Mouse (Mus musculus): ENCODE data around the gene Rpl7l1. TPM values are rescaled to one million over a fixed set of nuclear protein-coding genes. Genes with fewer than 3 reads are reported as not detected.
A peak's percentile ranks its signal among the peaks of the same experiment; 100 is the strongest.

Rpl7l1 gene
- polyA plus RNA-seq (2014; fragmentation: Nextera tagmentation; extraction: Ambion mirVana): 149 and 155 TPM in 2 replicates

GRCm38 (mm10) chr17:46782341-46783221, at the start of gene Rpl7l1:
Gene Rpl7l1, minus strand, starts transcription at chr17:46782672.
- H3K9me3 ChIP-seq (ENCODE audit: control insufficient read depth, low read length): no peaks in the 10 kb centered on the region
- H3K4me2 ChIP-seq (replicated peaks; ENCODE audit: low read depth, low read length): peak within 1 kb of the TSS; percentile 58
- peak within 1 kb of the TSS; percentile 80 for H3K9ac ChIP-seq (ENCODE audit: low read depth, low read length)
- 1% methylated on average over 44 of the region's 44 CpGs for WGBS
- peak; percentile 93 for DNase-seq (ENCODE audit: low spot score)
- no peaks in the 10 kb centered on the region for H3K4me1 ChIP-seq (replicated peaks; ENCODE audit: control insufficient read depth, insufficient read depth, low read length)
- peak; percentile 95 for ATAC-seq (ENCODE audit: low FRiP score)
- peak within 1 kb of the TSS; percentile 62 for H3K4me3 ChIP-seq (ENCODE audit: low read depth, low read length)
- peaks cover 7% of the 10 kb centered on the region; the same call in 1 of the 2 replicates for H3K36me3 ChIP-seq (ENCODE audit: control insufficient read depth, insufficient read depth, low read length)
- peak within 1 kb of the TSS; percentile 91 for H3K27ac ChIP-seq (ENCODE audit: low read depth, low read length)
- no peaks in the 10 kb centered on the region for H3K27me3 ChIP-seq (ENCODE audit: control insufficient read depth, insufficient read depth, low read length)

- no peak overlapping the region for H3K4me2 ChIP-seq (replicated peaks; ENCODE audit: low read depth, low read length)
- no peak for ATAC-seq (ENCODE audit: low FRiP score)
- H3K9ac ChIP-seq (ENCODE audit: low read depth, low read length): no peak overlapping the region
- 88% methylated on average over 11 of the region's 11 CpGs for WGBS
- H3K27ac ChIP-seq (ENCODE audit: low read depth, low read length): no peak overlapping the region
- no peak overlapping the region for H3K4me3 ChIP-seq (ENCODE audit: low read depth, low read length)
- no peaks in the 10 kb centered on the region for H3K4me1 ChIP-seq (replicated peaks; ENCODE audit: control insufficient read depth, insufficient read depth, low read length)
- no peaks in the 10 kb centered on the region for H3K27me3 ChIP-seq (ENCODE audit: control insufficient read depth, insufficient read depth, low read length)
- no peak for DNase-seq (ENCODE audit: low spot score)
- H3K9me3 ChIP-seq (ENCODE audit: control insufficient read depth, low read length): no peaks in the 10 kb centered on the region
- H3K36me3 ChIP-seq (ENCODE audit: control insufficient read depth, insufficient read depth, low read length): no peaks in the 10 kb centered on the region
These were observed 47.5 kb upstream of the Rpl7l1 start for GRCm38 (mm10) chr17:46829856-46830535.

GRCm38 (mm10) chr17:46828935-46829334, 46.5 kb upstream of the Rpl7l1 start:
- H3K9me3 ChIP-seq (ENCODE audit: control insufficient read depth, low read length): no peaks in the 10 kb centered on the region
- no peak overlapping the region for H3K4me2 ChIP-seq (replicated peaks; ENCODE audit: low read depth, low read length)
- no peaks in the 10 kb centered on the region for H3K36me3 ChIP-seq (ENCODE audit: control insufficient read depth, insufficient read depth, low read length)
- H3K9ac ChIP-seq (ENCODE audit: low read depth, low read length): no peak overlapping the region
- no peaks in the 10 kb centered on the region for H3K4me1 ChIP-seq (replicated peaks; ENCODE audit: control insufficient read depth, insufficient read depth, low read length)
- no peak for DNase-seq (ENCODE audit: low spot score)
- no peak for ATAC-seq (ENCODE audit: low FRiP score)
- H3K27me3 ChIP-seq (ENCODE audit: control insufficient read depth, insufficient read depth, low read length): no peaks in the 10 kb centered on the region
- H3K27ac ChIP-seq (ENCODE audit: low read depth, low read length): no peak overlapping the region
- H3K4me3 ChIP-seq (ENCODE audit: low read depth, low read length): no peak overlapping the region
- WGBS: 95% methylated on average over 3 of the region's 3 CpGs

GRCm38 (mm10) chr17:46823091-46823490, 40.6 kb upstream of the Rpl7l1 start:
- ATAC-seq (ENCODE audit: low FRiP score) (no peak), DNase-seq (ENCODE audit: low spot score) (no peak)
- 96% methylated on average over 8 of the region's 8 CpGs for WGBS
- no peaks in the 10 kb centered on the region for H3K9me3 ChIP-seq (ENCODE audit: control insufficient read depth, low read length)
- H3K4me1 ChIP-seq (replicated peaks; ENCODE audit: control insufficient read depth, insufficient read depth, low read length): no peaks in the 10 kb centered on the region
- H3K27ac ChIP-seq (ENCODE audit: low read depth, low read length): no peak overlapping the region
- no peaks in the 10 kb centered on the region for H3K36me3 ChIP-seq (ENCODE audit: control insufficient read depth, insufficient read depth, low read length)
- H3K9ac ChIP-seq (ENCODE audit: low read depth, low read length): no peak overlapping the region
- no peak overlapping the region for H3K4me3 ChIP-seq (ENCODE audit: low read depth, low read length)
- H3K27me3 ChIP-seq (ENCODE audit: control insufficient read depth, insufficient read depth, low read length): no peaks in the 10 kb centered on the region
- no peak overlapping the region for H3K4me2 ChIP-seq (replicated peaks; ENCODE audit: low read depth, low read length)

- H3K36me3 ChIP-seq (ENCODE audit: control insufficient read depth, insufficient read depth, low read length): no peaks in the 10 kb centered on the region
- no peak for DNase-seq (ENCODE audit: low spot score)
- no peak overlapping the region for H3K4me3 ChIP-seq (ENCODE audit: low read depth, low read length)
- no peak for ATAC-seq (ENCODE audit: low FRiP score)
- H3K27me3 ChIP-seq (ENCODE audit: control insufficient read depth, insufficient read depth, low read length): no peaks in the 10 kb centered on the region
- H3K9ac ChIP-seq (ENCODE audit: low read depth, low read length): no peak overlapping the region
- no peaks in the 10 kb centered on the region for H3K9me3 ChIP-seq (ENCODE audit: control insufficient read depth, low read length)
- WGBS: 93% methylated on average over 7 of the region's 7 CpGs
- no peak overlapping the region for H3K4me2 ChIP-seq (replicated peaks; ENCODE audit: low read depth, low read length)
- no peak overlapping the region for H3K27ac ChIP-seq (ENCODE audit: low read depth, low read length)
- H3K4me1 ChIP-seq (replicated peaks; ENCODE audit: control insufficient read depth, insufficient read depth, low read length): no peaks in the 10 kb centered on the region
These were observed 38.2 kb upstream of the Rpl7l1 start for GRCm38 (mm10) chr17:46820628-46821027.

GRCm38 (mm10) chr17:46817734-46818158, 35.3 kb upstream of the Rpl7l1 start:
- H3K4me3 ChIP-seq (ENCODE audit: low read depth, low read length): no peak overlapping the region
- H3K36me3 ChIP-seq (ENCODE audit: control insufficient read depth, insufficient read depth, low read length): no peaks in the 10 kb centered on the region
- ATAC-seq (ENCODE audit: low FRiP score) (no peak), DNase-seq (ENCODE audit: low spot score) (no peak)
- no peak overlapping the region for H3K4me2 ChIP-seq (replicated peaks; ENCODE audit: low read depth, low read length)
- no peak overlapping the region for H3K27ac ChIP-seq (ENCODE audit: low read depth, low read length)
- H3K9ac ChIP-seq (ENCODE audit: low read depth, low read length): no peak overlapping the region
- no peaks in the 10 kb centered on the region for H3K9me3 ChIP-seq (ENCODE audit: control insufficient read depth, low read length)
- no peaks in the 10 kb centered on the region for H3K27me3 ChIP-seq (ENCODE audit: control insufficient read depth, insufficient read depth, low read length)
- no peaks in the 10 kb centered on the region for H3K4me1 ChIP-seq (replicated peaks; ENCODE audit: control insufficient read depth, insufficient read depth, low read length)
- WGBS: 87% methylated on average over 12 of the region's 12 CpGs

- 76% methylated on average over 13 of the region's 13 CpGs for WGBS
- Histone ChIP-seq H3K27me3 (ENCODE audit: control insufficient read depth, insufficient read depth, low read length) (no peaks in the 10 kb centered on the region), H3K4me1 (replicated peaks; ENCODE audit: control insufficient read depth, insufficient read depth, low read length) (no peaks in the 10 kb centered on the region), H3K36me3 (ENCODE audit: control insufficient read depth, insufficient read depth, low read length) (no peaks in the 10 kb centered on the region), H3K27ac (ENCODE audit: low read depth, low read length) (no peak overlapping the region), H3K9ac (ENCODE audit: low read depth, low read length) (no peak overlapping the region), H3K4me3 (ENCODE audit: low read depth, low read length) (no peak overlapping the region), H3K9me3 (ENCODE audit: control insufficient read depth, low read length) (no peaks in the 10 kb centered on the region), H3K4me2 (replicated peaks; ENCODE audit: low read depth, low read length) (no peak overlapping the region)
- no peak for DNase-seq (ENCODE audit: low spot score)
- no peak for ATAC-seq (ENCODE audit: low FRiP score)
These were observed 33.8 kb upstream of the Rpl7l1 start for GRCm38 (mm10) chr17:46816306-46816705.

GRCm38 (mm10) chr17:46814497-46814896, 32.0 kb upstream of the Rpl7l1 start:
- 88% methylated on average over 6 of the region's 6 CpGs for WGBS
- Histone ChIP-seq H3K4me3 (ENCODE audit: low read depth, low read length) (no peak overlapping the region), H3K36me3 (ENCODE audit: control insufficient read depth, insufficient read depth, low read length) (no peaks in the 10 kb centered on the region), H3K27ac (ENCODE audit: low read depth, low read length) (no peak overlapping the region), H3K4me2 (replicated peaks; ENCODE audit: low read depth, low read length) (no peak overlapping the region), H3K27me3 (ENCODE audit: control insufficient read depth, insufficient read depth, low read length) (no peaks in the 10 kb centered on the region), H3K9me3 (ENCODE audit: control insufficient read depth, low read length) (no peaks in the 10 kb centered on the region), H3K4me1 (replicated peaks; ENCODE audit: control insufficient read depth, insufficient read depth, low read length) (no peaks in the 10 kb centered on the region), H3K9ac (ENCODE audit: low read depth, low read length) (no peak overlapping the region)
- DNase-seq (ENCODE audit: low spot score): no peak
- no peak for ATAC-seq (ENCODE audit: low FRiP score)

All from hindbrain, embryonic 11.5 days (tissue).